Mouse (Mus musculus) liver, embryonic 11.5 days (tissue): ENCODE results near the gene Gjb5. TPM values are rescaled to one million over a fixed set of nuclear protein-coding genes. Genes with fewer than 3 reads are reported as not detected.

ENCODE experiments used
- ATAC-seq: fragments of 200-750 bp; cut with Nextera tagmentation; replicated peaks from 2 replicates; pipeline ENCODE4 v1.8.0; 2017; ENCODE audit warnings: moderate number of reproducible peaks, mild to moderate bottlenecking, moderate TSS enrichment, moderate library complexity; ENCODE audit not compliant: low FRiP score
- DNase-seq: peaks from one replicate; pipeline ENCODE4 v3.0.0-alpha.2; 2017; ENCODE audit warnings: low spot score
- H3K27ac ChIP-seq: fragments of 300-500 bp; sonication (generic); 2 replicates; pipeline ENCODE4 v1.5.1; 2014; ENCODE audit warnings: mild to moderate bottlenecking, low read depth, low read length, control low read depth
- H3K27me3 ChIP-seq: fragments of 300-500 bp; sonication (generic); replicated peaks from 2 replicates; pipeline ENCODE4 v1.6.1; 2014; ENCODE audit warnings: low read length, mixed read lengths; ENCODE audit not compliant: control insufficient read depth, insufficient read depth
- H3K36me3 ChIP-seq: fragments of 300-500 bp; sonication (generic); 2 replicates; pipeline ENCODE4 v1.6.1; 2014; ENCODE audit warnings: mild to moderate bottlenecking, low read length, moderate library complexity, mixed read lengths; ENCODE audit not compliant: control insufficient read depth, insufficient read depth
- H3K4me1 ChIP-seq: fragments of 300-500 bp; sonication (generic); replicated peaks from 2 replicates; pipeline ENCODE4 v1.6.1; 2014; ENCODE audit warnings: low read length, mixed read lengths; ENCODE audit not compliant: control insufficient read depth, insufficient read depth
- H3K4me2 ChIP-seq: fragments of 300-500 bp; sonication (generic); 2 replicates; pipeline ENCODE4 v1.6.1; 2014; ENCODE audit warnings: mild to moderate bottlenecking, control low read depth, moderate library complexity
- H3K4me3 ChIP-seq: fragments of 300-500 bp; sonication (generic); 2 replicates; pipeline ENCODE4 v1.5.1; 2014; ENCODE audit warnings: low read depth, low read length, control low read depth
- H3K9ac ChIP-seq: fragments of 300-500 bp; sonication (generic); 2 replicates; pipeline ENCODE4 v1.6.1; 2014; ENCODE audit warnings: low read depth, low read length, control low read depth
- H3K9me3 ChIP-seq: fragments of 300-500 bp; sonication (generic); 2 replicates; pipeline ENCODE4 v1.6.1; 2016; ENCODE audit warnings: low read length, inconsistent platforms, mixed read lengths; ENCODE audit not compliant: control insufficient read depth
- WGBS: fragments of 180-500 bp; shearing (Covaris S2); extraction: QIAGEN DNeasy Blood & Tissue Kit; methylation state at CpG from one replicate; pipeline ENCODE4 v1.1.7; 2014; 5-methylcytosine and 5-hydroxymethylcytosine counted together
- polyA plus RNA-seq: library from polyadenylated mRNA; unstranded; fragments of >200 nt; fragmentation: Nextera tagmentation; extraction: Ambion mirVana; gene quantifications from 2 replicates; pipeline ENCODE4 v1.2.1, GENCODE M21; 2014

Gjb5 gene
- polyA plus RNA-seq, 1 experiment from 2014 or later, result 0.22 TPM

DNA sequence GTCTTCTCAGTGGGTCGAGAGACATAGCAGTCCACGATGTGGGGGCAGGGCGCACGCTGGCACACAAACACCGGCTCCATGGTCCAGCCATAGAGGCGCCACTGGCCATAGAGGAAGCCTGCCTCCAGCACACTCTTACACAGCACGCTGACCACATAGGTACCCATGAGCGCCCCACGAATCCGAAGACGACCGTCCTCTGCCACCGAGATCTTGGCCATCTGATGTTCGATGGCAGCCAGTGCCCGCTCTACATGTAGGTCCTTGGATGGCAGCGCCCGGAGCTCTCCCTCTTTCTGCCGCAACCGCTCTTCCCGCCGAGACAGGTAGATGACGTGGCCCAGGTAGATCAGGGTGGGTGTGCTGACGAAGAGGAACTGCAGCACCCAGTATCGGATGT is 45.6 kb downstream of the Gjb5 start:
- H3K9me3 ChIP-seq, result no peaks in the 10 kb centered on the region
- H3K27me3 ChIP-seq, result peaks cover 16% of the 10 kb centered on the region
- no peak overlapping the region for H3K9ac ChIP-seq
- no peak overlapping the region for H3K27ac ChIP-seq
- H3K4me3 ChIP-seq, result no peak overlapping the region; the same call in 1 of the 2 replicates
- H3K4me2 ChIP-seq, result no peak overlapping the region; the same call in 1 of the 2 replicates
- whole genome bisulfite sequencing, result 68% methylated on average over 24 of the region's 24 CpGs
- no peaks in the 10 kb centered on the region; the same call in 1 of the 2 replicates for H3K4me1 ChIP-seq
- ATAC-seq (no peak), DNase-seq (no peak)
- no peaks in the 10 kb centered on the region for H3K36me3 ChIP-seq

DNA sequence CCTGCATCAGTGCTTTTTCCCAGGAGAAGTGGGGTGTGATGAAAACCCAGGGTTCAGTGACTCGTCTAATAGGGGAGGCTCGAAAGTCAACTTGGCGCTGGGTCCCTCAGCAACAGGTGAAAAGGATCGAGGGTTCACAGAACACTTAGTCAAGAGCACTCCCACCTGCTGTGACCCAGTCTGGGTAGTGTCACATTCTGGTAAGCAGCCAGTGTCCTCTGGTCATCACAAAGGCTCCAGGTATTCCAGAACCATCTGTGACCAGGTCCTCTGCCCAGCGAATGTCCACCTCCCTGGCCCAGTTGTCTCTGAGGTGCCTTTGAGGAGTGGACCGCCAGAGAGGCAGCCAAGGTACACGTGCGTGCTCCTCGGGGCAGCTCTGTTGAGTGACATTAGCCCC is 46.4 kb downstream of the Gjb5 start:
- no peak overlapping the region for H3K9ac ChIP-seq
- ATAC-seq (no peak), DNase-seq (no peak)
- no peak overlapping the region for H3K4me3 ChIP-seq
- H3K9me3 ChIP-seq, result no peaks in the 10 kb centered on the region
- WGBS, result 64% methylated on average over 9 of the region's 9 CpGs
- no peak overlapping the region for H3K27ac ChIP-seq
- no peaks in the 10 kb centered on the region for H3K36me3 ChIP-seq
- no peak overlapping the region for H3K4me2 ChIP-seq
- no peaks in the 10 kb centered on the region; the same call in 1 of the 2 replicates for H3K4me1 ChIP-seq
- peaks cover 16% of the 10 kb centered on the region for H3K27me3 ChIP-seq

DNA sequence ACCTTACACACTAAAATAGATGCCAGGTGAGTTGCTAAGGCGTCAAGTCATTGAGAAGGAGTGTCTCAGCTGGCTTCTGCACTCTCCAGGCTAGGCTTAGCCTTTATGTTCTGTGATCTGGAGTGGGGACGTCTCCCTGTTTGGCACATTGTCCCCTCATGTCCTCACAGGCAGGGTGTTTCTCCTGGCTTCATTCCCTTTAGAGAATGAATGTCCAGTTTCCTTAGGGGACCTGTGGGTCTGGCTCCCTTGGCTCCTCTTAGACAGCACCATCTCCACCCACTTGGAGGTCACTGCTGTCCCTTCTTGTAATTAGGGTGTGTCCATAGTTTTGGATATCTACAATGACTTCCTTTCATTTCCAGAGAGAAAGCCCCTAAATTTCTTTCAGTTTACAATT is 51.1 kb downstream of the Gjb5 start:
- H3K27ac ChIP-seq, result no peak overlapping the region
- H3K36me3 ChIP-seq, result no peaks in the 10 kb centered on the region
- H3K4me3 ChIP-seq, result no peak overlapping the region
- ATAC-seq (no peak), DNase-seq (no peak)
- H3K9me3 ChIP-seq, result no peaks in the 10 kb centered on the region
- no peak overlapping the region for H3K9ac ChIP-seq
- H3K27me3 ChIP-seq, result no peaks in the 10 kb centered on the region
- no peak overlapping the region for H3K4me2 ChIP-seq
- 72% methylated on average over 2 of the region's 2 CpGs for whole genome bisulfite sequencing
- H3K4me1 ChIP-seq, result no peaks in the 10 kb centered on the region

Other genes with a start within 250 kb of the Gjb5 start
- 11.7 and 14.1 TPM in 2 replicates for gene Tmem35b, start 234.5 kb downstream of the Gjb5 start, polyA plus RNA-seq
- 1.1 and 1.4 TPM in 2 replicates for gene Dlgap3, start 189.0 kb downstream of the Gjb5 start, polyA plus RNA-seq
- 56.5 and 56.9 TPM in 2 replicates for gene Smim12, start 114.4 kb downstream of the Gjb5 start, polyA plus RNA-seq
- 4.4 and 5.5 TPM in 2 replicates for gene Gja4, start 44.1 kb downstream of the Gjb5 start, polyA plus RNA-seq
- 0.14 and 0.26 TPM in 2 replicates for gene Gjb3, start 27.3 kb downstream of the Gjb5 start, polyA plus RNA-seq
- gene Gjb4, start 4.1 kb downstream of the Gjb5 start, polyA plus RNA-seq, result not detected in 2 replicates